Mouse (Mus musculus) bone marrow macrophage, adult 2 months (primary cell): ENCODE results near the gene Psmc1.

Source experiments
- CTCF ChIP-seq: IDR thresholded peaks from 2 replicates; pipeline ENCODE4 v1.5.1; 2012; ENCODE audit warnings: low read depth, mild to moderate bottlenecking, low read length, moderate library complexity
- POLR2A ChIP-seq: IDR thresholded peaks from 2 replicates; pipeline ENCODE4 v1.6.1; 2012; ENCODE audit warnings: mild to moderate bottlenecking, low read depth, low read length, borderline replicate concordance

DNA sequence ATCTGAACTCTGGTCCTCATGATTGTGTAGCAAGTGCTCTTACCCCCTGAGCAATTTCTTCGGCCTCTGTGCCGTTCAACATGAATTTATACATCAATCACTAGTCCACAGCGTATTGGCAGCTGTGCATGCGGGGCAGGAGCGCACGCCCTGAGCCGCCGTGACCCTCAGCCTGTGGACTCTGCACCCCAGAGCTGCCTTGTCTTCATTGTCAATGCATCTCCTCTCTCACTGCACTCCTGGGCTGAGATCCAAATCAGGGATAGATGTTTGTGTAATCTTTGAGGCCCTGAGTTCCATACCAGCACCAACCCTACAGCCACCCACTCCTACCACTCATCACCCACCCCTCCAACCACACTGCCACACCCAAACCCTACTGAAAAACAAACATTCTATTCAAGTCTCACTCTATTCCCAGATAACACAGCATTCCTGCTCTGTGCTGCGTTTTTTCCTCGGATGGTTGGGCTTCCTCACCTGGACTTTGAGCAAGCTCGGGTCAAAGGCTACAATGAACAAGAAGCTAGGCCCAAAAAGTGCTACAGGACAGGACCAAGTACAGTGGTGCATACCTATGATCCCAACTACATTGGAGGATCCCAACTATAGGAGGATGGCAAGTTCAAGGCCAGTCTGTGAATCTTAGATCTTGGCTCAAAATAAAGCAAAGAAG is 33.0 kb downstream of the Psmc1 start:
- TF ChIP-seq CTCF (no peak), POLR2A (no peak)
